Mouse (Mus musculus): Measurements from ENCODE around the gene Gpbar1. TPM values are rescaled to one million over a fixed set of nuclear protein-coding genes. Genes with fewer than 3 reads are reported as not detected.

The Gpbar1 gene
- total RNA-seq, 4 experiments from 2014 or later, result not detected

GRCm38 (mm10) chr1:74294733-74295455 lies 16.5 kb downstream of the Gpbar1 start:
- no peak for DNase-seq (ENCODE audit: low spot score in 2 of 2)

GRCm38 (mm10) chr1:74295456-74296171 lies 17.3 kb downstream of the Gpbar1 start:
- DNase-seq (ENCODE audit: low spot score in 2 of 2), result peak; percentile 93 to 95

- no peak for DNase-seq (ENCODE audit: low spot score in 2 of 2)
Observed at GRCm38 (mm10) chr1:74296477-74296876, 18.1 kb downstream of the Gpbar1 start.

- peak in 1 of 2 experiments; percentile 53 for DNase-seq (ENCODE audit: low spot score in 2 of 2)
Observed at GRCm38 (mm10) chr1:74297269-74297668, 18.9 kb downstream of the Gpbar1 start.

DNA sequence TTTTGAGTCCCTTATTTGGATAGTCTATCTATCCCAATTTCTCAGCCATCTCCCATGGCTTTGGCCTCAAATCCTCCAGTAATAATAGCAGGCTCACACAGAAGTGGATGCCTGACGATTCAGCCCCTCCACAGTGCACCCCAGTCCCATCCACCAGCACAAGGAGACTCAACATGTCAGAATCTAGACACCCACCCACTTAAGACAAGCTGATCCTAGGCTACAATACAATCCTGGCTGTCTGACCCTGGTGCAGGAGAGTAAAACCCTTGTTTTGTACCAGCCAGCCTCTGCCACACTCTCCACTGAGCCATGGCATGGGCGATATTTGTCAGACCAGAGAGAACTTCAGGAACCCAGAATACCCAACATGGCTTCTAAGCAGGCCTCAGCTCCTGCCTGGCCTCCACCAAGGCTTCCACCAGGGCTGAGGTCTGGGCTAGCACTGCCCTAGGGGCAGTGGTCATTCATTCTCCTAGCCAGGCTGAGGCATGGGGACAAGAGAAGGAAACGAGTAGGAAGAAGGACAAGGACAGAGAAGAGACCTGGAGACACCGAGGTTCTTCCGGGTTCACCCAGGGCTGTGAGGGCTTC lies 19.9 kb downstream of the Gpbar1 start:
- DNase-seq (ENCODE audit: low spot score in 2 of 2), result no peak

DNA sequence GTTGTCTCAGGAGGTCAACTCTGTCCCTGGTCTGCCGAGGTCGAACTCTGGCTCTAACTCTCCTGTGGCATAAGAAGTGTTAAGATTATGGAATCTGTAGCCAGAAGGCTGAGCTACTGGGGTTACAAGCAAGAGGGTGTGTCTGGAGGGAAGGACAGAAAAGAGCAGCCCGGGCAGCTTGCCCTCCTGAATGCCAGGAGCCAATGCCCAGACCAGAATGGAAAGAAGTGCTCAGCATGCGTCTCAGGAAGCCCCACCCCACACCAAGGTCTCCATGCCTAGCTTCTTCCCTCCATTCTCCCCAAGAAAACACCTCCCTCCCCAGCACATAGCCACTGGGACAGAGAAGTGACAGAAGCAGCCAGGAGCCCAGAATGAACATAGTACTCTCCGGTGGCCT lies 20.6 kb downstream of the Gpbar1 start:
- peak; percentile 67 to 81 for DNase-seq (ENCODE audit: low spot score in 2 of 2)

GRCm38 (mm10) chr1:74300347-74301110 lies 22.2 kb downstream of the Gpbar1 start:
- DNase-seq (ENCODE audit: low spot score in 2 of 2), result no peak

- DNase-seq (ENCODE audit: low spot score in 2 of 2), result no peak
Observed at GRCm38 (mm10) chr1:74302229-74302628, 23.9 kb downstream of the Gpbar1 start.

GRCm38 (mm10) chr1:74302835-74303234 lies 24.5 kb downstream of the Gpbar1 start:
- no peak for DNase-seq (ENCODE audit: low spot score in 2 of 2)

DNA sequence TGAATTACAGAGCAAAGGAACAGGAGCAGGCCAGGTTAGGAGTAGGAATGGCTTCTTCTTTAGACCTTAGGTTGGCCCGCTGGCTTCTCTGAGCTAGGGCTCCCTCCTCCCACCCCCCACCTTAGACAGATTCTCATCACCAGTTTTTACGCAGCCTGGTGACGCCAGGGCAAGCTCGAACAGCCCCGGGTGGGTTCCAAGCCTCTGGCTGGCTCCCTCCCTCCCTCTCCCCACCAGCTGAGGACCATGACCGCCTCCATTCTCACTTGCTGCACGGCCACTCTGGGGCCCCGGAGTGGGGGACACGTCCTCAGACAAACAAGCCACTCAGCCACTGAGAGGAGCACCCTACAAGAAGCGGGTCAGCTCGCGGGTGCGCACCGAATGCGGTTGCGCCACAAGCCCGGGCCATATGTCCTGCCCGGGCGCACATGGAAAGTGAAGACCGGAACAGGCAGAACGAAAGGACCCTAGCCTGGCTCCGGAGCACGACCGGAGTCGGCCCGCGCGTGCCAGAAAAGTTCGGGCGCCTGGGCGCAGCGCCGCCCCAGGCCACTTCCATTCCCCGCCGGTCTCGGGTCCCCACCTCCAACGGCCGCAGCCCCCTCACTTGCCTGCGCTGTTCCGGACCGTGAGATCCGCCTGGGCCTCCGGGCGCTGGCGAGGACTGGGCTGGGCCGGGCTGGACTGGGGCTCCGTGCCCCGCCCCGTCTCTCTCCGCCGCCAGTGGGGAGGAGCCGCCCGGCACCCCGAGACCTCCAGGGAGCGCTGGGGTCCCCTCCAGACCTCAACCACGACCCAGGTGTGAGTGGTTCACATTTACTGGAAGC lies 25.4 kb downstream of the Gpbar1 start:
- DNase-seq (ENCODE audit: low spot score in 2 of 2), result peak; percentile 75 to 79

DNA sequence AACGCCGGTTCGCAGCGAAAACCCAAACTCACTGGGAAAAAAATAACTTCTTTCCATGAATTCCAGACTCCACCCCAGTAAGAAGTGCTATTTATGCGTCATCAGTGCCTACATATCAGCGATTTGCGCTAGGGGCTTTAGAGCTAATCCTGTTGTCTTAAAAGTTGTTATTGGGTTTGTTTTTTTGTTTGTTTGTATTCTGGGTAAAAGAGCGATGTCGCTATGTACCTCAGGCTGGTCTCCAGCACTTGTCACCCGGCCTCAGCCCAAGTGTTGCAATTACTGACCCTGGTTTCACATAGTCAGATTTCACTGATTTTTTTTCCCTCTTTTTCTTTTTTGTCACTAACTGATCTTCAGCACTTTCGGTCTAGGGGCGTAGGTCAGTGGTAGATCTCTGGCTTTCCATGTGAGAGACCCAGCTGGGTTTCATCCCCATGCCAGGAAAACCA lies 26.0 kb downstream of the Gpbar1 start:
- no peak for DNase-seq (ENCODE audit: low spot score in 2 of 2)

- DNase-seq (ENCODE audit: low spot score in 2 of 2), result no peak
Observed at GRCm38 (mm10) chr1:74304946-74305345, 26.6 kb downstream of the Gpbar1 start.

- DNase-seq (ENCODE audit: low spot score in 2 of 2), result no peak
Observed at GRCm38 (mm10) chr1:74305522-74305921, 27.2 kb downstream of the Gpbar1 start, which contains the start of gene Tmbim1. TSS of gene Tmbim1 (minus strand) at chr1:74305622.

DNA sequence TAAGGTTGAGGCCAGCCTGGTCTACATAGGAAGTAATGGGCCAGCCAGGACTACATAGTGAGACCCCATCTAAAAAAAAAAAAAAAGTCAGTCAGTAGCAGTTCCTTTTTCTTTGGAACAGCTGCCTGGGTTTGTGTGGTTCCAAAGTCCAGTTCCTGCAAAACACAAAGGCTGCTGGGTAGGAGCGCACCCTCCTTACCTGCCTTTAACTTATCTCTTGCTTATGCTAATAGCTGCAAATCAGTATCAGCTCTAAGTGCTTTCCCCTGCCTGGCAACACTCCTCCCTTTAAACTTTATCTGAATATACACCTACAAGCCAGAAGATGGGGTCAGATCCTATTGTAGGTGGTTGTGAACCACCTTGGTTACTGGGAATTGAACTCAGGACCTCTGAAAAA lies 28.8 kb downstream of the Gpbar1 start:
- DNase-seq (ENCODE audit: low spot score in 2 of 2), result no peak

GRCm38 (mm10) chr1:74308001-74308964 lies 29.9 kb downstream of the Gpbar1 start:
- no peak for DNase-seq (ENCODE audit: low spot score in 2 of 2)

GRCm38 (mm10) chr1:74309767-74310166 lies 31.4 kb downstream of the Gpbar1 start:
- no peak for DNase-seq (ENCODE audit: low spot score in 2 of 2)

GRCm38 (mm10) chr1:74313049-74313692 lies 34.8 kb downstream of the Gpbar1 start:
- DNase-seq (ENCODE audit: low spot score in 2 of 2), result no peak

DNA sequence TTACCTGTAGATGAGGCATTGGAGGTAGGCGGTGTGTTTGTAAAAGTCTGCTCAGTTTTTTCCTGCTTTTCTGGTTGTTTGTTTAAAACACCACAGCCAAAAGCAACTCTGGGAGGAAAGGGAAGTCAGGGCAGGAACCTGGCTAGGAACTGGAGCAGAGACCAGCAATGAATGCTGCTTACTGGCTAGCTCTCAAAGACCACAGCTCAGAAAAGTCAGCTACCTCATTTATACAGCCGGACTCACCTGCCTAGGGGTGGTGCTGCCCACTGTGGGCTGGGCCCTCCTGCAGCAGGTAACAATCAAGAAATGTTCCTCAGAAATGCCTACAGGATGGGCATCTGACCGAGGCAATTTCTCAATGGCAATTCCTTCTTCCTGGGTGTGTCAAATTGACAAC lies 36.4 kb downstream of the Gpbar1 start:
- DNase-seq (ENCODE audit: low spot score in 2 of 2), result no peak
